Mouse (Mus musculus) intestine, embryonic 16.5 days (tissue): ENCODE results near the gene Tacr1. TPM values are rescaled to one million over a fixed set of nuclear protein-coding genes. Genes with fewer than 3 reads are reported as not detected.
A peak's percentile ranks its signal among the peaks of the same experiment; 100 is the strongest.
"Not testable (repeated sequence)": the region's sequence is repeated elsewhere in the genome, so short reads cannot be mapped to it uniquely, and the experiment has no call there.

Experiments
- ATAC-seq: fragments of 200-750 bp; cut with Nextera tagmentation; 2 replicates; pipeline ENCODE4 v1.8.0; 2017; ENCODE audit warnings: moderate TSS enrichment, moderate library complexity
- H3K27ac ChIP-seq: fragments of 300-500 bp; sonication (generic); 2 replicates; pipeline ENCODE4 v1.5.1; 2014; ENCODE audit warnings: mild to moderate bottlenecking, low read length
- H3K27me3 ChIP-seq: fragments of 300-500 bp; sonication (generic); replicated peaks from 2 replicates; pipeline ENCODE4 v1.6.1; 2014; ENCODE audit warnings: low read length, control low read depth, mixed read lengths; ENCODE audit not compliant: control insufficient read depth, insufficient read depth
- H3K36me3 ChIP-seq: fragments of 300-500 bp; sonication (generic); 2 replicates; pipeline ENCODE4 v1.6.1; 2014; ENCODE audit warnings: low read length, control low read depth; ENCODE audit not compliant: control insufficient read depth, insufficient read depth
- H3K4me1 ChIP-seq: fragments of 300-500 bp; sonication (generic); 2 replicates; pipeline ENCODE4 v1.6.1; 2014; ENCODE audit warnings: low read length, control low read depth, mixed read lengths; ENCODE audit not compliant: control insufficient read depth, insufficient read depth
- H3K4me2 ChIP-seq: fragments of 300-500 bp; sonication (generic); 2 replicates; pipeline ENCODE4 v1.6.1; 2014; ENCODE audit warnings: low read depth, low read length, control low read depth
- H3K4me3 ChIP-seq: fragments of 300-500 bp; sonication (generic); 2 replicates; pipeline ENCODE4 v1.5.1; 2014; ENCODE audit warnings: mild to moderate bottlenecking, low read length
- H3K9ac ChIP-seq: fragments of 300-500 bp; sonication (generic); 2 replicates; pipeline ENCODE4 v1.6.1; 2014; ENCODE audit warnings: low read depth, low read length
- H3K9me3 ChIP-seq: fragments of 300-500 bp; sonication (generic); 2 replicates; pipeline ENCODE4 v1.6.1; 2016; ENCODE audit warnings: low read length, control low read depth; ENCODE audit not compliant: control insufficient read depth
- WGBS: fragments of 180-500 bp; shearing (Covaris S2); extraction: QIAGEN DNeasy Blood & Tissue Kit; methylation state at CpG from one replicate; pipeline ENCODE4 v1.1.7; 2014; 5-methylcytosine and 5-hydroxymethylcytosine counted together
- polyA plus RNA-seq: library from polyadenylated mRNA; unstranded; fragments of >200 nt; fragmentation: Nextera tagmentation; extraction: Ambion mirVana; gene quantifications from 2 replicates; pipeline ENCODE4 v1.2.1, GENCODE M21; 2015

The Tacr1 gene
- polyA plus RNA-seq, 1 experiment from 2014 or later = 1.3 TPM

- not testable (repeated sequence) for H3K9ac ChIP-seq, ATAC-seq, H3K27ac ChIP-seq, H3K4me3 ChIP-seq, H3K4me2 ChIP-seq, H3K9me3 ChIP-seq, H3K27me3 ChIP-seq, H3K4me1 ChIP-seq, H3K36me3 ChIP-seq
- 67% methylated on average over 8 of the region's 8 CpGs for WGBS
These were observed 50.3 kb downstream of the Tacr1 start for GRCm38 (mm10) chr6:82452206-82453095.

GRCm38 (mm10) chr6:82455245-82455644 is 53.1 kb downstream of the Tacr1 start:
- no peaks in the 10 kb centered on the region for H3K36me3 ChIP-seq
- H3K27ac ChIP-seq = 0 out of 2 replicates have a peak overlapping the region, but pooled peaks have one; percentile 13
- H3K27me3 ChIP-seq = no peaks in the 10 kb centered on the region
- WGBS = 40% methylated on average over 3 of the region's 3 CpGs
- no peak overlapping the region for H3K4me3 ChIP-seq
- no peak overlapping the region for H3K4me2 ChIP-seq
- H3K9ac ChIP-seq = no peak overlapping the region
- ATAC-seq = peak; percentile 62; the same call in 1 of the 2 replicates
- H3K4me1 ChIP-seq = no peaks in the 10 kb centered on the region
- H3K9me3 ChIP-seq = no peaks in the 10 kb centered on the region

- Histone ChIP-seq H3K9ac (no peak overlapping the region), H3K9me3 (no peaks in the 10 kb centered on the region), H3K36me3 (no peaks in the 10 kb centered on the region), H3K4me3 (no peak overlapping the region), H3K4me2 (no peak overlapping the region), H3K27ac (no peak overlapping the region), H3K4me1 (no peaks in the 10 kb centered on the region), H3K27me3 (no peaks in the 10 kb centered on the region)
- 85% methylated on average over 7 of the region's 7 CpGs for WGBS
- ATAC-seq = no peak
These were observed 55.1 kb downstream of the Tacr1 start for GRCm38 (mm10) chr6:82457163-82457763.

GRCm38 (mm10) chr6:82458762-82459389 is 56.7 kb downstream of the Tacr1 start:
- H3K9ac ChIP-seq = no peak overlapping the region
- H3K4me1 ChIP-seq = no peaks in the 10 kb centered on the region
- no peak for ATAC-seq
- H3K27me3 ChIP-seq = no peaks in the 10 kb centered on the region
- WGBS = 69% methylated on average over 15 of the region's 15 CpGs
- H3K4me3 ChIP-seq = no peak overlapping the region
- H3K9me3 ChIP-seq = no peaks in the 10 kb centered on the region
- H3K27ac ChIP-seq = no peak overlapping the region
- no peak overlapping the region for H3K4me2 ChIP-seq
- no peaks in the 10 kb centered on the region for H3K36me3 ChIP-seq

- ATAC-seq = no peak
These were observed 61.0 kb downstream of the Tacr1 start for GRCm38 (mm10) chr6:82463171-82463570.

GRCm38 (mm10) chr6:82474477-82474876 is 72.3 kb downstream of the Tacr1 start:
- no peak overlapping the region for H3K9ac ChIP-seq
- 76% methylated on average over 6 of the region's 6 CpGs for WGBS
- no peaks in the 10 kb centered on the region for H3K36me3 ChIP-seq
- H3K27ac ChIP-seq = no peak overlapping the region
- no peaks in the 10 kb centered on the region for H3K4me1 ChIP-seq
- no peaks in the 10 kb centered on the region for H3K27me3 ChIP-seq
- H3K4me3 ChIP-seq = no peak overlapping the region
- no peak for ATAC-seq
- H3K4me2 ChIP-seq = no peak overlapping the region
- no peaks in the 10 kb centered on the region for H3K9me3 ChIP-seq

More at GRCm38 (mm10) chr6:82463171-82463570, 61.0 kb downstream of the Tacr1 start:
- Histone ChIP-seq H3K36me3 (no peaks in the 10 kb centered on the region), H3K4me2 (no peak overlapping the region), H3K27ac (no peak overlapping the region), H3K4me1 (no peaks in the 10 kb centered on the region), H3K9ac (no peak overlapping the region), H3K4me3 (no peak overlapping the region), H3K9me3 (no peaks in the 10 kb centered on the region), H3K27me3 (no peaks in the 10 kb centered on the region)
- WGBS = 53% methylated on average over 4 of the region's 4 CpGs

GRCm38 (mm10) chr6:82483842-82484241 is 81.7 kb downstream of the Tacr1 start:
- Histone ChIP-seq H3K9me3 (no peaks in the 10 kb centered on the region), H3K4me2 (no peak overlapping the region), H3K4me1 (no peaks in the 10 kb centered on the region), H3K36me3 (no peaks in the 10 kb centered on the region), H3K4me3 (no peak overlapping the region), H3K27me3 (no peaks in the 10 kb centered on the region), H3K27ac (no peak overlapping the region), H3K9ac (no peak overlapping the region)
- ATAC-seq = no peak
- 93% methylated on average over 1 of the region's 1 CpGs for WGBS

- ATAC-seq = no peak
- H3K27ac ChIP-seq = no peak overlapping the region
- H3K36me3 ChIP-seq = no peaks in the 10 kb centered on the region
- no peak overlapping the region for H3K4me2 ChIP-seq
- no peaks in the 10 kb centered on the region for H3K27me3 ChIP-seq
- no peak overlapping the region for H3K4me3 ChIP-seq
- H3K4me1 ChIP-seq = no peaks in the 10 kb centered on the region
- H3K9ac ChIP-seq = no peak overlapping the region
- 56% methylated on average over 6 of the region's 6 CpGs for WGBS
- H3K9me3 ChIP-seq = no peaks in the 10 kb centered on the region
These were observed 92.3 kb downstream of the Tacr1 start for GRCm38 (mm10) chr6:82494481-82494880.

- no peaks in the 10 kb centered on the region for H3K27me3 ChIP-seq
- no peaks in the 10 kb centered on the region for H3K9me3 ChIP-seq
- no peaks in the 10 kb centered on the region for H3K36me3 ChIP-seq
- H3K9ac ChIP-seq = no peak overlapping the region
- ATAC-seq = no peak
- H3K4me3 ChIP-seq = no peak overlapping the region
- no peak overlapping the region for H3K4me2 ChIP-seq
- H3K4me1 ChIP-seq = no peaks in the 10 kb centered on the region
- WGBS = 60% methylated on average over 7 of the region's 7 CpGs
- H3K27ac ChIP-seq = no peak overlapping the region
These were observed 108.8 kb downstream of the Tacr1 start for GRCm38 (mm10) chr6:82510843-82511416.
